Mouse (Mus musculus) E14TG2a.4 (cell line): ENCODE measurements at regions not wholly inside any gene's neighbourhood (a gene's known extent, or its start where the extent isn't known, plus 50 kb on each side); places are given as distances from the start of the nearest gene placed in this dataset.
A peak's percentile ranks its signal among the peaks of the same experiment; 100 is the strongest.

Experiments
- H3K27me3 ChIP-seq: 2 replicates; pipeline ENCODE4 v1.6.1; 2014; ENCODE audit warnings: low read length, control low read depth; ENCODE audit not compliant: insufficient read depth
- H3K36me3 ChIP-seq: 2 replicates; pipeline ENCODE4 v1.6.1; 2014; ENCODE audit warnings: low read length, control low read depth; ENCODE audit not compliant: insufficient read depth
- H3K4me1 ChIP-seq: replicated peaks from 2 replicates; pipeline ENCODE4 v1.6.1; 2014; ENCODE audit warnings: low read depth, low read length, control low read depth
- H3K4me3 ChIP-seq: replicated peaks from 2 replicates; pipeline ENCODE4 v1.5.1; 2014; ENCODE audit warnings: mild to moderate bottlenecking, low read length
- H3K9me3 ChIP-seq: 2 replicates; pipeline ENCODE4 v1.6.1; 2014; ENCODE audit warnings: low read length, control low read depth
- CTCF ChIP-seq: conservative IDR thresholded peaks from 2 replicates; pipeline ENCODE4 v1.5.1; 2014; ENCODE audit warnings: low read length
- NANOG ChIP-seq: IDR thresholded peaks from 2 replicates; pipeline ENCODE4 v1.6.1; 2014; ENCODE audit warnings: borderline replicate concordance, low read length, mixed read lengths
- POU5F1 ChIP-seq: IDR thresholded peaks from 2 replicates; pipeline ENCODE4 v1.6.1; 2014; ENCODE audit warnings: low read length, borderline replicate concordance

GRCm38 (mm10) chr1:122607309-122607708, 1039.5 kb upstream of the Ddx18 start:
- H3K4me3 ChIP-seq: no peak overlapping the region
- TF ChIP-seq CTCF (no peak), NANOG (peak; percentile 95)

GRCm38 (mm10) chr1:122575954-122576353, 1008.2 kb upstream of the Ddx18 start:
- Histone ChIP-seq H3K36me3 (no peaks in the 10 kb centered on the region), H3K4me3 (no peak overlapping the region), H3K27me3 (no peaks in the 10 kb centered on the region), H3K9me3 (no peaks in the 10 kb centered on the region), H3K4me1 (no peaks in the 10 kb centered on the region)
- TF ChIP-seq POU5F1 (no peak), NANOG (no peak), CTCF (no peak)

More at GRCm38 (mm10) chr1:122607309-122607708, 1039.5 kb upstream of the Ddx18 start:
- H3K9me3 ChIP-seq: no peaks in the 10 kb centered on the region
- peaks cover 14% of the 10 kb centered on the region for H3K4me1 ChIP-seq
- H3K27me3 ChIP-seq: no peaks in the 10 kb centered on the region
- no peaks in the 10 kb centered on the region for H3K36me3 ChIP-seq

GRCm38 (mm10) chr1:122551596-122551995, 983.8 kb upstream of the Ddx18 start:
- Histone ChIP-seq H3K9me3 (no peaks in the 10 kb centered on the region), H3K4me1 (no peaks in the 10 kb centered on the region), H3K36me3 (no peaks in the 10 kb centered on the region), H3K4me3 (no peak overlapping the region), H3K27me3 (no peaks in the 10 kb centered on the region)
- no peak for TF ChIP-seq POU5F1
- no peak for TF ChIP-seq CTCF
- no peak for TF ChIP-seq NANOG

- H3K27me3 ChIP-seq: no peaks in the 10 kb centered on the region
Measured at GRCm38 (mm10) chr1:122509580-122509979, 941.8 kb upstream of the Ddx18 start.

GRCm38 (mm10) chr1:122501707-122502106, 933.9 kb upstream of the Ddx18 start:
- Histone ChIP-seq H3K36me3 (no peaks in the 10 kb centered on the region), H3K4me3 (no peak overlapping the region), H3K9me3 (no peaks in the 10 kb centered on the region), H3K4me1 (no peaks in the 10 kb centered on the region), H3K27me3 (no peaks in the 10 kb centered on the region)
- no peak for TF ChIP-seq NANOG
- TF ChIP-seq POU5F1: no peak
- TF ChIP-seq CTCF: no peak

More at GRCm38 (mm10) chr1:122509580-122509979, 941.8 kb upstream of the Ddx18 start:
- TF ChIP-seq POU5F1 (no peak), CTCF (no peak), NANOG (no peak)
- Histone ChIP-seq H3K9me3 (no peaks in the 10 kb centered on the region), H3K36me3 (no peaks in the 10 kb centered on the region), H3K4me3 (no peak overlapping the region), H3K4me1 (no peaks in the 10 kb centered on the region)

GRCm38 (mm10) chr1:122478003-122478402, 910.2 kb upstream of the Ddx18 start:
- H3K27me3 ChIP-seq: no peaks in the 10 kb centered on the region
- TF ChIP-seq POU5F1: no peak
- no peak for TF ChIP-seq CTCF
- no peak for TF ChIP-seq NANOG
- no peaks in the 10 kb centered on the region for H3K4me1 ChIP-seq
- no peaks in the 10 kb centered on the region for H3K36me3 ChIP-seq
- H3K4me3 ChIP-seq: no peak overlapping the region
- no peaks in the 10 kb centered on the region for H3K9me3 ChIP-seq

- Histone ChIP-seq H3K4me3 (no peak overlapping the region), H3K4me1 (no peaks in the 10 kb centered on the region), H3K27me3 (no peaks in the 10 kb centered on the region), H3K9me3 (peaks cover 17% of the 10 kb centered on the region), H3K36me3 (no peaks in the 10 kb centered on the region)
- TF ChIP-seq CTCF (no peak), POU5F1 (no peak), NANOG (no peak)
Measured at GRCm38 (mm10) chr1:122463931-122464330, 896.1 kb upstream of the Ddx18 start.

- TF ChIP-seq POU5F1: no peak
- no peak for TF ChIP-seq NANOG
- no peak for TF ChIP-seq CTCF
- peaks cover 17% of the 10 kb centered on the region for H3K9me3 ChIP-seq
- H3K4me1 ChIP-seq: peaks cover 16% of the 10 kb centered on the region
- H3K36me3 ChIP-seq: no peaks in the 10 kb centered on the region
- H3K27me3 ChIP-seq: no peaks in the 10 kb centered on the region
- no peak overlapping the region for H3K4me3 ChIP-seq
Measured at GRCm38 (mm10) chr1:122459056-122459455, 891.3 kb upstream of the Ddx18 start.

- no peaks in the 10 kb centered on the region for H3K9me3 ChIP-seq
- no peaks in the 10 kb centered on the region for H3K36me3 ChIP-seq
- TF ChIP-seq NANOG (no peak), POU5F1 (no peak), CTCF (no peak)
- peaks cover 24% of the 10 kb centered on the region for H3K4me1 ChIP-seq
- H3K4me3 ChIP-seq: no peak overlapping the region
- no peaks in the 10 kb centered on the region for H3K27me3 ChIP-seq
Measured at GRCm38 (mm10) chr1:122454881-122455280, 887.1 kb upstream of the Ddx18 start.

GRCm38 (mm10) chr1:122453617-122454016, 885.8 kb upstream of the Ddx18 start:
- Histone ChIP-seq H3K36me3 (no peaks in the 10 kb centered on the region), H3K27me3 (no peaks in the 10 kb centered on the region), H3K4me3 (no peak overlapping the region), H3K4me1 (peaks cover 24% of the 10 kb centered on the region), H3K9me3 (no peaks in the 10 kb centered on the region)
- TF ChIP-seq NANOG: no peak
- no peak for TF ChIP-seq CTCF
- TF ChIP-seq POU5F1: no peak
